Mouse (Mus musculus) T-cell, adult 2 months (primary cell): Measurements from ENCODE around the gene 4930579F01Rik.
A peak's percentile ranks its signal among the peaks of the same experiment; 100 is the strongest.

ENCODE experiments used
- DNase-seq: peaks from one replicate; pipeline ENCODE4 v3.0.0; 2022; ENCODE audit warnings: low spot score

Gene 4930579F01Rik

DNA sequence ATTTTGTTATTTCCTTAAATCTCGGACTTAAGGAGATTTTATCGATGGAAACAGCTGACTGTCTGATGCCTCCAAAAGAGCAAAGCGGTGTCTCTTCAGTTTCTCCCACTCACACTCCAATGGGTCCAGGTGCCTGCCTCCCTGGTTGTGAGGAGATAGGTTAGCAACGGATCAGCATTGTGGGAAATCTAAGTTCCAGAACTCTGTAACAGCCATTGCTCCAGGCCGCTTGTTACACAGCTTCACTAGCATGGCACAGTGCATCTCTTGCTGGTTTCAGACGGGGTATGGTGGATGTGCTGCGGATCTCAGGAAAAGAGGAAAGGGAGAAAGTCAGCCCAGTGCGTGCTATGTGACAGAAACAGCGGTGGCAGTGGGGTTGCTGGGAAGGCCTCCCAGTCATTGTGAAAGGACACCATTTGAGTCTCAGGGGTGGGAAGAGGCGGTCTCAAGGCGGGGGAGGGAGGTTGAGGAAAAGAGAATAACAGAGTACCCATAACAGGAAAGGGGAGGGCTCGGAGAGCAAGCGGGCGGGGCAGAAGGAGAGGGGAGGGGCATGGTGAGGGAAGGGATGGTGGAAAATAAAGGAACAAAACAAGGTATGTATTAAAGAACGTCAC, at the start of gene 4930579F01Rik:
TSS of gene 4930579F01Rik (minus strand) at position 143 of the 620 bp plus-strand sequence.
- DNase-seq: no peak

DNA sequence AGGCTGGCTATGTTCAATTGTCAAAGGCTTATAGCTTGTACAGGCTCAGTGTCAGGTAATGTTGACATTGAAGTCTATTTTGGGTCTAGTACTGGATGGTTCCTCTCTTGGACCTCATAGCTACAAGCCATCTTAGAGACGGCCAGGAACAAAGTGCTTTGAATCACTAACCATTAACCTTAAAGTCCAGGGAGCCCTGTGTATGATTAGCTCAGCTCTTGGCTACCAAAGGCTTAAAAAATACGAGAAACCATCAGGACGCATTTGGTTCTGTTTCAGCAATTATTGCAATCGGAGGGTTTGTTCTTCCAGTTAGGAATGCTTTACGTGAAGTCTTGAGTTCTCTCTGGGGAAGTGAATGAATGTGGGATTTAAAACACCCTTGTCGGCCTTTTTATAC, 49.3 kb upstream of the 4930579F01Rik start:
- no peak for DNase-seq

DNA sequence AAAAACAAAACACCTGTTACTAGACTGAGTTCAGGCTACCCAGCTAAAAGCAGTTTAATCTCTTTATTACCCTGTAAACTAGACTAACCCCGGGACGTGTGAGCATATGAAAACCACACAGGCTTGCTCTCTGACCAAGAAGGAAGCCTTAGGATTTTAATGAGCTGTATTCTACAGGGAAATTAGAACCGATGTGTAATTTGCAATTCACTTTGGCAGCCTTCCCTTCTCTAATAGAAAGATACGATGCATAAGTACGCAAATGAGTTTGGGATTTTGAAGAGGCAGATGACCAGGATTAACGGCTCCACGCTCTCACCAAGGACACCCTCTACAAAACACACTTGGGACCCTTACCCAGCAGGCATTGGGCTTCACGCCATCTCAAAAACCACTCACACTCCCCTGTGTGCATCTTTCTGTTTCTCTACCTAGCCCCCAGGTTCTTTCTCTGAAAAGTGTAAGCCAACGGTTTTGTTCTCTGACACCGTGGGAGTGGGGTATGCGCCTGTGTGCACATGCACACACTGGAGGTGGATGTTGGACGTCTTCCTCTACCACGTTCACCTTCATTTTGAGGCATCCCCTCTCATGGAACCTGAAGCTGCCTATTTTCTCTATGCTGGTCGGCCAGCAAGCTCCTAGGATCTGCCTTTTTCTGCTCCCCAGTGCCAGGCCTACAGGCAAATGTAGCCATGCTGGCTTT, 48.5 kb upstream of the 4930579F01Rik start:
- DNase-seq: no peak

DNA sequence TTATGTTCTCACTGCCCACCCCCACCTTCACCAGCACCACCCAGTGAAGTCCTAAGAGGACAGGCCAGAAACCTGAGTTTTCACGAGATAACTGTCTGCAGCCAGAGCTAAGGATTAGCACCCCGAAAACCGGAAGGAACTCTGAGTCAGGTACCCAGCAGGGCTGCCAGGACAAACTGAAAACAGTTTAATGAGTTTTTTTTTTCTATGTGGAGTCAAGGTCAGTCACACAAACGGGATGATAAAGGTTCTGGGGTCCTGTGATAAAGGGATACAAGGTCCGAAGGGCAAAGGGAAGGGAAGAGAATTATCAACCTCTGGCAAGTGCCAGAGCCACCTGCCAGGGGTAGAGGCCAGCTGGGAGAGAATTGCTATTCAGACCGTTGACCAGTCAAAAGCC, 47.7 kb upstream of the 4930579F01Rik start:
- no peak for DNase-seq

DNA sequence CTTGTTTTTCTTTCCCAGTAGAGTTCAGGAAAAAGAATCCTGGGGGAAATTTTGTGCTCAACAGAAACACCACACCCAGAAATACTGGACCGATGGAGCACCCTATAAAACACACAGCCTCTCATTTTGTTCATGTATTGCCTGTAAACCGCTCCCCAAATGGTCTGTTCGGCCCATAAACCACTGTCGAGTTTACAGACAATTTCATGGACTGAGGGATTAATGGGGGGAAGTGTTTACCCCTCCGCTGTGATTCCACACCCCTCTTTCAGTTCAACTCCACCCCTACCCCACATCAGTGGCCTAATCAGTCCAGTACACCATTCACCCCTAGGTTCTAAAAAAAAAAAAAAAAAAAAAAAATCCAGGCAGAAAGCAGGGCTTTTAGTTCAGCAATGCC, 47.3 kb upstream of the 4930579F01Rik start:
- no peak for DNase-seq

DNA sequence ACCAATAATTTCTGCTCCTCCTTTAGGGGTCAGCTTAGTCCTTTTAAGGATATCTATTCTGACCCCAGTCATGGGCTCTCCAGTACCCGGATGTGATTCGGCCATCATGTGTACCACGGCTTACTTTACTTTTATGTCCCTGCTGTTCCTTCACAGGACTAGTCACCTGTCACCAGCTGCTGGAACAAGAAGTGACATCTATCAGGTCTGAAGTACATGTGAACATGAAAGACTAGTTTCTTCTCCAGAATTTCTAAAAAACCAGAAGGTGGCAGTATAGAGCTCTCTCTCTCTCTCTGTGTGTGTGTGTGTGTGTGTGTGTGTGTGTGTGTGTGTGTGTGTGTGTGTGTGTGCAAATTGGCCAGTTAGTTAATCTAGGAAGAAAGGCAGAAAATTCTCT, 46.8 kb upstream of the 4930579F01Rik start:
- DNase-seq: no peak

DNA sequence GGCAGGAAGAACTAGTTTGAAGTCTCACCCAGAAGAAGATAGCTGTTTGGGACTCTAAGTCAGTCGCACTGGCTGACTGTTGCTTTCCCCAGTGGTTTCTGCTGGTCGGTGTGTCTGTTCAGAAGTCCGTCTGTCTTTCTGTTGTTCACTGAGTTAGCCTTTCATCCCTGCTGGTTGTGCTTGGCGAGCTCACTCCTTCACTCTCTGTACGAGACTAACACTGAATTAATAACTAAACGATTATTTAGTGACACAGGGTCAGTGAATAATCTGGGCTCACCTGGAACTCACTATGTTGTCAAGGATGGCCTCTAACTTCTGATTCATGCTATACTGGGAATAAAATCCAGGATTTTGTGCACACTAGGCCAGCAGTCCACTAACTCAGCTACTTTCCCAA, 45.8 kb upstream of the 4930579F01Rik start:
- no peak for DNase-seq

DNA sequence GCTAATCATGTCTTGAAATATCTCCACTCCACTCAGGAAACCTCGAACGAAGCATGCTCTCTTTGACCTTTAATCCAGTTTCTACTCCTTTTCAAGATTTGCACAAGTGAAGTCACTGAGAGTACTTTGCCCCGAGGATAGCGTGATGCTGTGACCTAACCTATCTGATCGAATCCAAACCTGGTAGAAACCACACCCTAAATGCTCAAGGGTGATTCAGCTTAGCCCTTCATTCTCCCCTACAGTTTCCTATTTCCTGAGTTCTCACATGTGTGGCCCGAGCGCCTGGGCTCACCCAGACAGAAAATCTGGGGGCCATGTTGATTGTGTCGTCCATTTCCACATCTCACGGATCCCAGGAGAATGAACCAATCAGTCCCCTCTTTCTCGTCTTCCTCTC, 44.4 kb upstream of the 4930579F01Rik start:
- DNase-seq: no peak

DNA sequence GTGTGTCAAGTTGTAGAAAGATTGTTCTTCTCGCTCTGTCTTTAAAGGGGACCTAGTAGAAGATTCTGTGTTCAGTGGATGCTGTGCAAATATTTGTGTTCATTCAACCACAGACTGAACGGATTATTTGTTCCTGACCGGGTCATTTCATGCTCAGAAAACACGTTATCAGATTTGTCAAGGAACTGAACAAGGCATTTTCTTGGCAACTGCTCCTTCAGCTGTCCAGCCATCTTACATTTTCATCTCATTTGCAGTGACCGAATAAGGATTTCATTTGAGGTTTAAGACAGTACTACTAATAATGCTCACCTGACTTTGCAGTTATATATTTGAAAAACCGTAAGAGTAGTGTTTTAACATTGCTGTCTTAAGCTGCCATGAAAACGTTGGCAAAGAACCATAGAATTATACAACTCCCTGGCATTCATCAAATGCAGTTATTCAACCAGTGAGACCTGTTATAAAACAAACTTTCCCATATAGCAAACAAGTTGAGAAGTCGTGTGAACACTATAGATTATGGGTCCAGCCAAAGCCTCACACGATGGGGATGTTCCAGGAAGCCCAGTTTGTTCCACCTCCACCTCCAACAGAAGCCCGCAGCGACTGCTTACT, 43.0 kb upstream of the 4930579F01Rik start:
- DNase-seq: no peak

DNA sequence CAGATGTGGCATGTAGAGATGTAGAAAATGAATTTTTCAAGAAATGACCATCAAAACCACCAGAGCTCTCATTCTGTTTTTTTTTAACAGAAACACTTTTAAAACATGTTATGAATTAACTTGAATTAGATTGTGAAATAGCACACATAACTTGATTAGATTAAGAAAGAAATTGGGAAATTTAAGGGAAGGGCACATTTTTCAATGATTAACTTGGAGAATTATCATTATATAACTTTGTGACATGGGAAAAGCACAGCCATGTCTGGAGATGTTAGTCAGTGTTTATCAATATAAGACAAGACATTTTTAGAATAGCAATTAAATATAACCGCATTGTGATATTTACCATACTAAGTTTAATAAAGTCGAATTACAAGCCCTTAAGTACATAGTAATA, 37.9 kb upstream of the 4930579F01Rik start:
- DNase-seq: no peak

DNA sequence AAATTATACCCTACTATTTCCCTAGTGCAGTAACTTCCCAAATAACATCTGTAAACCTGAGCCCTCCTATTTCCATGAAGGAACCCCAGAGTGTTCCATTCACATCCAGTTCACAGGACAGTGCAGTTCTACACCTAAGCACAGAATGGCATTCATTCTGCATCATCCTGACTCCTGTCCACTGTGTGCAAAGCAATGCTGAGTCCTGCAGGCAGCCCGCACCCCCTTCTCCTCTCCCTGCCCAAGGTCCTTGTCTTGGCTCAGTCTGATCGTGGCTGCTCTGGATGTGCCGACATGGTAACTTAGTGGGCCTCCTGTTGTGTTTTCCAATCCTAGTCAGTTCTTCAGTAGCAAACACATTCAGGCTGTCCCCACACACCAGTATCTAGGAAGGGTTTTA, 36.6 kb upstream of the 4930579F01Rik start:
- DNase-seq: no peak

DNA sequence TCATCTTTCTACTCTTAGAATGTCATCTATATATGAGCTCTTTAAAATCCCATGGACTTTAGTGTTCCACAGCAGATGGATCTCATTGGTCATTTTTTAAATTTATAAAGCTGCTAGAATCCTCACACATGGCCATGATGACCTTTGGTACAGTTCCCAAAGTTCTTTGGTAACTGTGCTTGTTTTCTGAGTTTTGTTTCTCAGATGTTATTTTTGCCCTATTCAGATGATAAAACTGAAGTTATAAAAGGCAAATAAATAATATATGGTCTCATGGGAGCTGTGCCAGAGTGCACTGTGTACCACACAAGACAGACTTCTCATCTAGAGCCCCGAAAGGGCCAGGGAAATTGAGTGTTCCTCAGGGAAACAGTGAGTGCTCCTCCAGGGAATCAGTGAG, 35.8 kb upstream of the 4930579F01Rik start:
- DNase-seq: no peak

DNA sequence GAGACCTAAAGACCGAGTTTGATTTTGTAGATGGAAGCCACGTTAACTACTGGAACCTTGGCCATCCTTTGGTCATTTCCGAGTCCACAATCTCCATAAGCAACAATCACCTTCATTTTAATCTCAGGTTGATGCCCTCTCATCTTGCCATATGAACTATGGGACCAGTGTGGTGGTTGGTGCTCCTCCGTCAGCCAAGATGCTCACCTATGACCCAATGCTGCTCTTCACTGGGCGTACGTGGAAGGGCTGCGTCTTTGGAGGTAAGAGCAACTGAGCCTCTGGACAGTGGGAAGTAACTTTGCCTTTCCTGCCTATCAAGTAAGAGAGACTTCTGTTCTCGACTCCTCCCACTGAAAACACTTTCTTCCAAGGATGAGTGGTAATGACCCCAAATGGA, 34.2 kb upstream of the 4930579F01Rik start:
- no peak for DNase-seq

DNA sequence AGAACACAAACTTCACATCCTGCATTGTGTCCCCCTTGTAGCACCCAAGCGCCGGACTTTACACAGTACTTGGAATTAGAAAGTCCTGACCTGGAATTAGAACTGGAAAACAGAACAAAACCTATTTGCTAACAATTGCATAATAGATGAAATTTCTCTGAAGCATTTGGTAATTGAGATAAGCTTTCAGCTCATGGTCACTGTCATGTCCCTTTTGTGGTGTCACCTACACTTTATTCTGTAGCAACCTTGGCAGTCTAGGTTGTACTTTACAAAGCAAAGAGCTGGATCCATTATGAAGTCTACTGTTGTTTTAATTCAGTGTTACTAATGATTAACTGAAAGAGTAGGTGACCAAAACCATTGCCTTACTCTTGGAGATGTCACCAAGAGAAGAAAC, 33.5 kb upstream of the 4930579F01Rik start:
- no peak for DNase-seq

DNA sequence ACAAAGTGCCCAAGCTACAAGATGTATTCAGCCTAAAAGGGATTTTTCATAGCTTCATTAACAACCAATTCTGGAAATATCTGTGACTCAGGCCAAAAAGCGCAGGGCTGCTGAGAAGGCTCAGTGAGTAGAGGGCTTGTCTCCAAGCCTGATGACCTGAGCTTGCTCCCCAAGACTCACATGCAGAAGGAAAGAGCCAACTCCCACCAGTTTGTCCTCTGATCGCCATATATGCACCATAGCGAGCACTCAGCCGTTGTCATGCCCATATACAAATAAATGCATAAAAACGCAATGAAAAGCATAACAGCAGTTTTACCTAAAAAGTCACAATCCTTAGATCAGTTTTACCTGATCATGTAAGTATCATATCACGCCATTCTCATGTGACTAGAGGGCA, 32.9 kb upstream of the 4930579F01Rik start:
- DNase-seq: no peak

DNA sequence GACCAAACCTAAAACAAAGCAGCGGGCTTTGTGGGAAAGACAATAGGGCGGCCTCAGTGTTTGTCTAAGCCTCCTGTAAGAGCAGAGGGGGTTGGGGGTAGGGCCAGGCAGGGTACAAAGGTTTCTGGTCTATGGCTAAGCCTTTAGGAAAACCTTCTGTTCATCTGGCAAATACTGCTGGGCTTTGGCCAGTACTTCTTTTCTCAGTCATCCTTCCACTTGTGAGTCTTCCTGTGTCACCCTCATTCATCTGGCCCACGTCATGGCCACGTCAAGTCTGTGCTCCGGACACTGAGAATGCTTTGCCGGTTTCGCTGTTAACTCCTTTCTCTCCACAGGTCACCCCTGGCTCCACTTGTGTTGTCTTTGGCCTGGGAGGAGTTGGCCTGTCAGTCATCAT, 32.2 kb upstream of the 4930579F01Rik start:
- DNase-seq: no peak

DNA sequence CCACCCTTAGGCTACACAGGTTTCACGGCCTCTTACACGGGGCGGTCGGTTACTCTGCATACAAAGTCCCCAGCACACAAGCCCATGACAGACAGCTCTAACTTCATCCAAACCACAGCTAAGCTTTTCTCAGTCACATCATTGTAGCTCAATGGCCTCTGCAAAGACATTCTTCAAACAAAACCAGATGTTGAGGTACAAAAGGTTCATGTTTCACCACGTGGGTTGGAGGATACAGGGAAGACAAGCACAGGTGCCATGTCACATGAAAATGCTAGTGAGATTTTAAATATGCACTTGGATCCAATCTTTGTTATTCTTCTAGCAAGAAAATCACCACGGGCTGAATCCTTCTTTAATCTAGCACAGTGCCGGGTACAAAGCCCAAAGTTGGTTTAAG, 31.7 kb upstream of the 4930579F01Rik start:
- DNase-seq: no peak

DNA sequence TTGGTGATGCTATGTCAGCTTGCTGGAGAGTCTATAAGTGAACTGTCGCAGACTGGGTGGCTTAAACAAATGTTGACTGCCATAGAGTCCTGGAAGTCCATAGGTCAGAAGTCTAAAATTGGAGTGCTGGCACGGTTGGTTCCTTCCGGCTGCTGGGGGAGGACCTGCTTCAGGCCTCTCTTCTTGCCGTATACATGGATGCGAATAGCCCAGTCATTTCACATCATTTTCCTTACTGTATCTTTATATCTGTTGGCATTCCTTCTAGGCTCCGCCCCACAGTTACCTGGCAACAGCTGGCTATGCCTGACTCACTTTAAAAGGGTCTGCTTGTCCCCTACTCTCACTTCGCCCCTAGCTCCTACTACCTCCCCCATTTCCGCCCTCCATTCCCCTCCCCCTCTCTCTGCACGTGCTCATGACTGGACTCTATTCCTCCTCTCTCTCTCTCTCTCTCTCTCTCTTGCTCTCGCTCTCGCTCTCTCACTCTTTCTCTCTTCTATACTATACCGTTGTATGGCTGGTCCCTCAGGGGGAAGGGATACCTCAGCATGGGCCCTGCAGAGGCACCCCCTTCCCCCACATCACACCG, 30.8 kb upstream of the 4930579F01Rik start:
- no peak for DNase-seq

DNA sequence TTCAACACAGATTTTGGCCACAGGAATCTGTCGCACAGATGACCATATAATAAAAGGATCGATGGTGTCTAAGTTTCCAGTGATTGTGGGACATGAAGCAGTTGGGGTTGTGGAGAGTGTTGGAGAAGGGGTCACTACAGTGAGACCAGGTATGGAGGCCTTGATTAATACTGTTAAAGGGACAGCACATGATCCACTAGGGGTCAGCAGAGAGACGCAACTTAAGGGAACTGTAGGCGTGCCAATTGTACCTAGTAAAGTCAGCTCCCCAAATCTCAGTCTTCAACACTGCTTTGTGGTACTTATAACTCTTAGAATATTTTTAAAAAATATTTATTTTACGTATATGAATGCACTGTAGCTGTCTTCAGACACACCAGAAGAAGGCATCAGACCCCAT, 29.3 kb upstream of the 4930579F01Rik start:
- DNase-seq: peak; percentile 60

DNA sequence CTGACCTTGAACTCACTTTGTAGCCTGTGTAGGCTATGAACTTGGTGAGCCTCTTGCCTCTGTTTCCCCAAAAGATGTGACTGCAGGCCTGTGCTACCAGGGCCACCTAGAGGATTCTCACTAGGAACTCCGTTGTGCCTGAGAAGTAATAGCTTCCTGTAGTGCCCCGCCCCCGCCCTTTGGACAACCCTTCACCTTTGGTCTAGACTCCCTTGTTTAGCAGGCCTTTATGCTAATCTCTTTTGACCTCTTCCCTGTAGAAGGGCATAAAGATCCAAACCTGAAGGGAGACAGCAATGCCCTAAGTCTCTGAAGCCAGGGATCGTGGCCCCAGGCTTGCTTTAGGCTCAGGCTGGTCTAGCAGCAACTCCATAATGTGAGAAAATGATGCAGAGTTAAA, 28.9 kb upstream of the 4930579F01Rik start:
- no peak for DNase-seq

DNA sequence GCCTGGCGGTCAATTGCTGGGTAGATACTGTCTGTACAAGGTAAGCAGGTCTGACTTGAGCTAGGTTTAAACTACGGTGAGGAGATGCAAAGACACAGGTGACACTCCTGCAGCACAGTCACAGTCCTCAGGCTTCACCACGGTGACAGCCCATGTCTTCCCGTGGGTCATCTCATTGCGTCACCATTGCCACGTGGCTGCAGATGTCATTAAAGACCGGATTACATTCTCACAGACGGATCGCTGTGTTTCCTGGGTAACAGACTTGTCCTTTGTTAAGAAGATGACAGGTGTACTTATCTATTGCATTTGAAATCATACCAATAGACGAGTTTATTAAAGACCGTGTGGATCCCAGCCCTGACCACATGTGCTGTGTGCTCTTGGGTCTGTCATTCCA, 27.5 kb upstream of the 4930579F01Rik start:
- no peak for DNase-seq

DNA sequence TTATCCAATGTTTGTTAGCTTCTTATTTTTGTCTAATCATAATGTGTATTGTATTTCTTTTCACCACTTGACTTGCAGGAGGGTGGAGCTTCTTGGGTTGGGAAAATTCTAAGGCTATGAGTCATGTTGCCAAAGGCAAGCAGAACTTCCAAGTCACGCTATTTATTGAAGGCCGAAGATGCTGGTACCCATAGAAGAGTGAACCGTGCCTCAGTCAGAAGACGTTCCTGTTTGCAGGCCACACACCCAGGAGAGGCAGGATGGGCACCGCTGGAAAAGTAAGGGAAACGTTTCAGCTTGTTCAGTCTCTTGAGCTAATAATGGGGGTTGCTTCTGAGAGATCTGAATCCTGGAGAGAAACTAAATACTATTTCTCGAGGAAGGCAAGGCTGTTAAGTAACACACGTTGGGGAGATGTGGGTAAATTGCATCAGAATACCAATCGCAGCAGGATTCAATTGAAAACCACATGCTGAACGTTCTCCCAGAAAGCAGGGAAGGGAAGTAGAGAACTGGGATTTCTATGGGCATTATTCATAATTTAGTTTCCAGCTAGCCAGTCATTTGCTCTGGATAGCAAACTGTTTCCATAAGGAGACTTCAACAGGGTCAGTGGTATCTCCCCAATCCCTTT, 24.1 kb upstream of the 4930579F01Rik start, which contains the start of gene Adh7:
TSS of gene Adh7 (plus strand) at position 130 of the 634 bp plus-strand sequence.
- no peak for DNase-seq

DNA sequence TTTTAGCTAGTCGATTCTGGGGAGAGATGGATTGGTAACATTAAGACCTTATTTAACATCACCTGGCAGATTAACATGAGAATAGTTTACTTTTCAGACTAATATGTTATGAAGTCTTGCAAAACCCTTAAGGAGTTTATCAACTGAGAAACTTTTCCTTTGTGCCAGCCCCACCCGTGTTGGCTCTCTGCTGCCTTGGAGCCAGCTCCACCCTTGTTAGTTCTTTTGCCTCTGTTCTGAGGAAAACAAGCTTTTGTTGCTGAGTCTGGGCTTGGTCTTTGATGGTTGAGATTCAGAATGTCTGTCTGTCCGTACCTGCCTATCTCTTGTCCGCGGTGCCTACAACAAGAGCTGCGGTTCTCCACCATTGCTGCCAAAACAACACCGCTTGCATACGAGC, 22.5 kb upstream of the 4930579F01Rik start:
- no peak for DNase-seq
